Mouse (Mus musculus): ENCODE results near the gene Rhbdl1.

DNA sequence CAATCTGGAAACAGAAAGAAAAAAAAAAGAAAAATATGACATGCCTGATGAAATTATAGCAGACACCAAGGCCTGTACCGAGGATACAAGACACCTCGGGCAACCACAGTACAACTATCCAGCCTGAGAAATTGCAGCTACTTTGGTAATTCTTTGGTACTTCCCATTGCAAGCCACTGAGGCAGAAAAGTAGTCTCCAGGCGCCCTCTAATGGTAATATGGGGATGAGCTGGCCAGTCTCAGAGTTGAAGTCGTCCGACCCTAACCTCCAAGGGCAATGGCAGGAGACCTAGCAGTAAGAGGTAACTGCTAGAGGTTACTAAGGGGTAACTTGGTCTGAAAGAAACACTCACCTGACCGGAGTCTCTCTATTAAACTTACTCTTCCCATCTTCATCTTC lies 36.1 kb downstream of the Rhbdl1 start:
- TF ChIP-seq POLR2A (IDR thresholded peaks at IDR 0.05; ENCODE audit: control insufficient read depth, extremely low read depth, insufficient read depth, low read length, poor library complexity) = no peak
- TF ChIP-seq CTCF (IDR thresholded peaks at IDR 0.05; ENCODE audit: borderline replicate concordance, control insufficient read depth, extremely low read depth, insufficient read depth, low read length, poor library complexity) = no peak

All from thymus, adult 2 months (tissue).